In the genomic region with DNA sequence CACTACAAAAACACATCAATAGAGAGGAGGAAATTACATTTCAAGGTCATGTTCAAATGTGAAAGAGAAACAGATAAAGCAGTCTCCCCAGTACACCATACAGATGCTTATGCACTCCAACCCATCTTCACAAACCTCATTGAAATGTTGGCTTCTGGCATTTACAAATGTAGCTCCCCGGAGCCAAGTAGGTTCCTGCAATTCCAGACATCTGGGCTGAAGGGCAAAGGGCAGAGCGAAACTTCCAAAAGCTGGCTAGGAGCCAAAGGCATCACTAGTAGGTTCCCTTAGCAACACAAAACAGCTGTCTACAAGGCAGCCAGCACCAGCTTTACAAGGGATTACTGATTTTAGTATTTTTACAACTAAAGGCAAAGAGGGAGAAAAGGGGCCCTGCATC, we compare ENCODE assay signal across 8 mouse cellular contexts.
DNase-seq lines count a peak whose midpoint lies in the region; ATAC-seq and TF ChIP-seq lines count a peak whose summit lies in the region.

No protein-coding gene starts in this region.

- no peaks in the 10 kb centered on the region for H3K36me3 ChIP-seq in forebrain, embryonic 11.5 days (ENCODE audit: control insufficient read depth, insufficient read depth, low read length)
- no peaks in the 10 kb centered on the region for H3K36me3 ChIP-seq in forebrain, embryonic 16.5 days (ENCODE audit: control insufficient read depth, insufficient read depth)
- H3K36me3 ChIP-seq in embryonic facial prominence, embryonic 10.5 days (replicated peaks), result no peaks in the 10 kb centered on the region; the same call in 1 of the 2 replicates
- H3K36me3 ChIP-seq in liver, embryonic 14.5 days (replicated peaks; ENCODE audit: control insufficient read depth, insufficient read depth, low read depth), result no peaks in the 10 kb centered on the region
- H3K36me3 ChIP-seq in stomach, embryonic 15.5 days, result no peaks in the 10 kb centered on the region

- H3K4me1 ChIP-seq in forebrain, embryonic 11.5 days (replicated peaks; ENCODE audit: control insufficient read depth, insufficient read depth, low read length), result 0 out of 2 replicates have a peak, but pooled peaks cover 5% of the 10 kb centered on the region
- peaks cover 17% of the 10 kb centered on the region for H3K4me1 ChIP-seq in forebrain, embryonic 16.5 days (replicated peaks; ENCODE audit: control insufficient read depth, insufficient read depth, low read length)
- peaks cover 52% of the 10 kb centered on the region for H3K4me1 ChIP-seq in embryonic facial prominence, embryonic 10.5 days
- peaks cover 0 to 4% of the 10 kb centered on the region in 2 experiments; a peak in 1 of 4 replicates for H3K4me1 ChIP-seq in liver, embryonic 14.5 days (replicated peaks; ENCODE audit: control insufficient read depth in 2 of 2, insufficient read depth in 2 of 2, low read length in 1 of 2)
- peaks cover 12% of the 10 kb centered on the region for H3K4me1 ChIP-seq in stomach, embryonic 15.5 days

- H3K4me3 ChIP-seq in forebrain, embryonic 11.5 days (ENCODE audit: low read depth, low read length), result no peak overlapping the region
- no peak overlapping the region for H3K4me3 ChIP-seq in forebrain, embryonic 16.5 days (replicated peaks; ENCODE audit: low read length)
- H3K4me3 ChIP-seq in embryonic facial prominence, embryonic 10.5 days, result no peak overlapping the region
- no peak overlapping the region for H3K4me3 ChIP-seq in liver, embryonic 14.5 days (ENCODE audit: insufficient read depth in 1 of 2, low read depth in 2 of 2, low read length in 2 of 2)
- H3K4me3 ChIP-seq in stomach, embryonic 15.5 days (replicated peaks), result no peak overlapping the region

- peak; percentile 67 for DNase-seq in forebrain, embryonic 11.5 days (ENCODE audit: low spot score)
- peak; percentile 78 for DNase-seq in embryonic facial prominence, embryonic 10.5 days (ENCODE audit: low spot score)
- DNase-seq in heart, postnatal 25 days (ENCODE audit: low spot score), result peak; percentile 58
- DNase-seq in liver, embryonic 14.5 days (ENCODE audit: low read depth in 3 of 3, low spot score in 3 of 3), result peak in 1 of 3 experiments; percentile 20
- no peak for DNase-seq in thymus, postnatal 0 days (ENCODE audit: low spot score)

- 60% methylated on average over 2 of the region's 2 CpGs for WGBS in forebrain, embryonic 11.5 days
- WGBS in forebrain, embryonic 16.5 days, result 38% methylated on average over 2 of the region's 2 CpGs
- 18% methylated on average over 2 of the region's 2 CpGs for WGBS in embryonic facial prominence, embryonic 10.5 days
- 49% methylated on average over 2 of the region's 2 CpGs for WGBS in liver, embryonic 14.5 days (ENCODE audit: insufficient replicate concordance)
- WGBS in stomach, embryonic 15.5 days, result 16% methylated on average over 2 of the region's 2 CpGs

- TF ChIP-seq EP300 in liver, embryonic 14.5 days (IDR thresholded peaks at IDR 0.05; ENCODE audit: low read depth), result no peak

- H3K27me3 ChIP-seq in forebrain, embryonic 11.5 days (ENCODE audit: control insufficient read depth, insufficient read depth, low read length), result no peaks in the 10 kb centered on the region
- no peaks in the 10 kb centered on the region for H3K27me3 ChIP-seq in forebrain, embryonic 16.5 days (replicated peaks; ENCODE audit: control insufficient read depth, insufficient read depth, low read length)
- no peaks in the 10 kb centered on the region for H3K27me3 ChIP-seq in embryonic facial prominence, embryonic 10.5 days (replicated peaks; ENCODE audit: low read depth, poor library complexity, severe bottlenecking)
- no peaks in the 10 kb centered on the region for H3K27me3 ChIP-seq in liver, embryonic 14.5 days (ENCODE audit: control insufficient read depth, insufficient read depth, low read length)
- no peaks in the 10 kb centered on the region for H3K27me3 ChIP-seq in stomach, embryonic 15.5 days (replicated peaks)

- TF ChIP-seq CTCF in liver, embryonic 14.5 days (IDR thresholded peaks at IDR 0.05; ENCODE audit: low read depth), result no peak

- ATAC-seq in forebrain, embryonic 11.5 days (replicated peaks; ENCODE audit: low FRiP score), result no peak
- no peak for ATAC-seq in forebrain, embryonic 16.5 days
- ATAC-seq in liver, embryonic 14.5 days (ENCODE audit: insufficient read depth), result no peak
- no peak for ATAC-seq in stomach, embryonic 15.5 days (ENCODE audit: insufficient read depth, low FRiP score, low read depth)
- no peak for ATAC-seq in megakaryocyte-erythroid progenitor cell, adult 5-6 weeks (replicated peaks; ENCODE audit: low FRiP score, low TSS enrichment, poor library complexity, severe bottlenecking)

- no peaks in the 10 kb centered on the region for H3K9me3 ChIP-seq in forebrain, embryonic 11.5 days (ENCODE audit: control insufficient read depth, low read length)
- H3K9me3 ChIP-seq in forebrain, embryonic 16.5 days (ENCODE audit: control insufficient read depth, low read length), result no peaks in the 10 kb centered on the region
- no peaks in the 10 kb centered on the region for H3K9me3 ChIP-seq in embryonic facial prominence, embryonic 10.5 days
- no peaks in the 10 kb centered on the region for H3K9me3 ChIP-seq in liver, embryonic 14.5 days (ENCODE audit: control insufficient read depth, low read length)
- no peaks in the 10 kb centered on the region for H3K9me3 ChIP-seq in stomach, embryonic 15.5 days

- no peak overlapping the region for H3K9ac ChIP-seq in forebrain, embryonic 11.5 days (ENCODE audit: low read length)
- no peak overlapping the region for H3K9ac ChIP-seq in forebrain, embryonic 16.5 days (replicated peaks; ENCODE audit: low read depth, low read length)
- no peak overlapping the region for H3K9ac ChIP-seq in liver, embryonic 14.5 days (replicated peaks)
- H3K9ac ChIP-seq in stomach, embryonic 15.5 days, result no peak overlapping the region

- no peak overlapping the region for H3K27ac ChIP-seq in forebrain, embryonic 11.5 days (ENCODE audit: low read depth, low read length)
- H3K27ac ChIP-seq in forebrain, embryonic 16.5 days (ENCODE audit: low read length), result no peak overlapping the region
- H3K27ac ChIP-seq in embryonic facial prominence, embryonic 10.5 days (replicated peaks), result peak overlapping the region; percentile 1; the same call in 1 of the 2 replicates
- no peak overlapping the region for H3K27ac ChIP-seq in liver, embryonic 14.5 days
- H3K27ac ChIP-seq in stomach, embryonic 15.5 days, result 0 out of 2 replicates have a peak overlapping the region, but pooled peaks have one; percentile 31

- H3K4me2 ChIP-seq in forebrain, embryonic 11.5 days (ENCODE audit: low read depth, low read length, severe bottlenecking), result no peak overlapping the region
- H3K4me2 ChIP-seq in forebrain, embryonic 16.5 days (ENCODE audit: low read length), result no peak overlapping the region
- peak overlapping the region; percentile 26 for H3K4me2 ChIP-seq in liver, embryonic 14.5 days (ENCODE audit: low read depth)
- H3K4me2 ChIP-seq in stomach, embryonic 15.5 days, result 0 out of 2 replicates have a peak overlapping the region, but pooled peaks have one; percentile 13

- intact Hi-C loops in heart, postnatal 25 days (cut with DNase I), result no loop called here

Comparison
In these comparisons a context has a peak if more than half of its experiments do, and no peak if none do; other contexts are left out.
1. H3K27ac ChIP-seq: peak in embryonic facial prominence, embryonic 10.5 days (single experiment) and stomach, embryonic 15.5 days (single experiment); none in forebrain, embryonic 11.5 days (single experiment), forebrain, embryonic 16.5 days (single experiment) and liver, embryonic 14.5 days (single experiment).
2. H3K4me2 ChIP-seq: peak in liver, embryonic 14.5 days (single experiment) and stomach, embryonic 15.5 days (single experiment); none in forebrain, embryonic 11.5 days (single experiment) and forebrain, embryonic 16.5 days (single experiment).